In the genomic region with DNA sequence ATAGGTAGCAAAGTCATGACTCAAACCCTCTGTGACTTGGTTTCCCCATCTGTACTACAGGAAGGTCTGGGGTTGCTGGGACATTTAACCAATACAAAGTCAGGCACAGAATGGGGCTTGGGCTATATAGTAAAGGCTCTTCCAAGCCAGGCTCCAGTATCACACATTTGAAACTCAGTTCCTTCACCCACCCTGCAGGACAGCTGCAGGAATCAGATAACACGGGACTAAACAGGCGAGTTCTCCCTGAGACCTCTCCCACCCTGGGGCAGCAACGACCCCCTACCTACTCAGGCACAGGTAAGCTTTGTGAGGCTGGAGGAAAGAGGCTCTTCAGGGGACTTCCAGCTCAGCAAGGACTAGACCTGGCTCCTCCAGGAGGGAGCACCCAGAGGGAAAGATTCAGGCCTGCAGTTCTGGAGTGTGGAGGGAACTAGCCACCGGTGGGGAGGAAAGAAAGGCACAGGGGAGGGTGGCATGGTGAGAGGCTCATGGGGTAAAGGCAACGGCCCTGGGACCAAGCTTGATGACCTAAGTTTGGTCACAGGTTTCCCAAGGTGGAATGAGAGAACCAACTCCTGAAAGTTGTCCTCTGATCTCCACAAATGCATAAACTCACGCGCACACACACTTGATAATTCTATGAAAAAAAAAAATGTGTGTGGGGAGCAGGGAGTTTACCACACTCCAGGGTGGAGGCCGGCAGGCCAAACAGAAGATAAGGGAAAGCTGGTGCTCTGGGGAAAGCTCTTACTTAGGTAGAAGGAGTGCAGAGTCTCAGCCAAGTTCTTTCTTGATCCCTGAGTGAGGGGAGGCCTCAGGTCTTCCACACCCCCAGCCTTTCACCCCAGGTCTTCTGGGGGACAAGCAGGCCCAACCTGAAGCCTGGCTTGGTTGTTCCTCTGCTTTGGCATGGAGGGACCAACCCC, we compare ENCODE assay signal across 10 mouse cellular contexts. TPM values are rescaled to one million over a fixed set of nuclear protein-coding genes. Genes with fewer than 3 reads are reported as not detected.
DNase-seq lines count a peak whose midpoint lies in the region; ATAC-seq and TF ChIP-seq lines count a peak whose summit lies in the region.
"Had no signal": no experiment of that assay in that cellular context is flagged by ENCODE, and none has a peak within 500 bp of the region (broad histone marks: within the 10 kb centered on the region; RNA-seq: fewer than 3 reads in every experiment).

No protein-coding gene starts in this region.

- H3K9ac ChIP-seq in heart, embryonic 15.5 days: no peak overlapping the region
- H3K9ac ChIP-seq in heart, adult 2 months (ENCODE audit: low read depth, low read length): no peak overlapping the region
- peak overlapping the region; percentile 46; the same call in 1 of the 2 replicates for H3K9ac ChIP-seq in embryonic facial prominence, embryonic 13.5 days
- peak overlapping the region; percentile 92 for H3K9ac ChIP-seq in liver, embryonic 11.5 days (ENCODE audit: low read depth, low read length)
- H3K9ac ChIP-seq in neural tube, embryonic 15.5 days (replicated peaks): no peak overlapping the region

- TF ChIP-seq CTCF in heart, adult 2 months (IDR thresholded peaks at IDR 0.05): no peak

- DNase-seq in heart, adult 2 months: no peak
- DNase-seq in liver, embryonic 11.5 days (ENCODE audit: low spot score): no peak
- no peak for DNase-seq in embryo, embryonic 10.5 days (ENCODE audit: low spot score)
- no peak for DNase-seq in left cerebral cortex, adult 8-10 months (ENCODE audit: low spot score in 2 of 2)
- DNase-seq in left cerebral cortex, postnatal 4 days: no peak
- DNase-seq: thymus, adult 18-20 months had no signal

- peaks cover 21% of the 10 kb centered on the region for H3K4me1 ChIP-seq in heart, embryonic 15.5 days (replicated peaks)
- H3K4me1 ChIP-seq in heart, adult 2 months (ENCODE audit: control insufficient read depth, insufficient read depth, low read length): peaks cover 3% of the 10 kb centered on the region; the same call in 1 of the 2 replicates
- peaks cover 18% of the 10 kb centered on the region for H3K4me1 ChIP-seq in embryonic facial prominence, embryonic 13.5 days
- peaks cover 40% of the 10 kb centered on the region for H3K4me1 ChIP-seq in liver, embryonic 11.5 days (replicated peaks; ENCODE audit: control insufficient read depth, insufficient read depth, low read length)
- peaks cover 40% of the 10 kb centered on the region for H3K4me1 ChIP-seq in neural tube, embryonic 15.5 days

- TF ChIP-seq POLR2A in heart, adult 2 months (IDR thresholded peaks at IDR 0.05; ENCODE audit: insufficient read depth, low read depth, low read length): no peak

- no peak for ATAC-seq in heart, embryonic 15.5 days (replicated peaks; ENCODE audit: insufficient number of reproducible peaks, insufficient read depth, low FRiP score, low read depth)
- no peak for ATAC-seq in embryonic facial prominence, embryonic 13.5 days (ENCODE audit: insufficient number of reproducible peaks, insufficient read depth, low FRiP score, low TSS enrichment, low read depth)
- peak; percentile 78 for ATAC-seq in liver, embryonic 11.5 days (replicated peaks; ENCODE audit: low FRiP score)
- no peak for ATAC-seq in neural tube, embryonic 15.5 days (ENCODE audit: low FRiP score)

- intact Hi-C loops in heart, adult 2 months (cut with DNase I): no loop called here
- intact Hi-C loops in left cerebral cortex, postnatal 4 days (cut with DNase I): no loop called here

- no peaks in the 10 kb centered on the region for H3K79me2 ChIP-seq in heart, adult 2 months (replicated peaks; ENCODE audit: control insufficient read depth, insufficient read depth, low read length)

- 0 out of 2 replicates have a peak, but pooled peaks cover 1% of the 10 kb centered on the region for H3K36me3 ChIP-seq in heart, embryonic 15.5 days
- no peaks in the 10 kb centered on the region for H3K36me3 ChIP-seq in heart, adult 2 months (ENCODE audit: control insufficient read depth, insufficient read depth, low read length)
- peaks cover 12% of the 10 kb centered on the region for H3K36me3 ChIP-seq in embryonic facial prominence, embryonic 13.5 days
- H3K36me3 ChIP-seq in liver, embryonic 11.5 days (ENCODE audit: control insufficient read depth, insufficient read depth, low read length): peaks cover 18% of the 10 kb centered on the region
- peaks cover 11% of the 10 kb centered on the region for H3K36me3 ChIP-seq in neural tube, embryonic 15.5 days

- H3K27ac ChIP-seq in heart, embryonic 15.5 days: no peak overlapping the region
- H3K27ac ChIP-seq in heart, adult 2 months: no peak overlapping the region
- no peak overlapping the region for H3K27ac ChIP-seq in embryonic facial prominence, embryonic 13.5 days
- peak overlapping the region; percentile 93 for H3K27ac ChIP-seq in liver, embryonic 11.5 days (ENCODE audit: low read depth, low read length)
- H3K27ac ChIP-seq in neural tube, embryonic 15.5 days (replicated peaks): no peak overlapping the region

- no peaks in the 10 kb centered on the region for H3K9me3 ChIP-seq in heart, embryonic 15.5 days (replicated peaks)
- H3K9me3 ChIP-seq in embryonic facial prominence, embryonic 13.5 days: no peaks in the 10 kb centered on the region
- no peaks in the 10 kb centered on the region for H3K9me3 ChIP-seq in liver, embryonic 11.5 days (ENCODE audit: control insufficient read depth, low read length)
- no peaks in the 10 kb centered on the region for H3K9me3 ChIP-seq in neural tube, embryonic 15.5 days (replicated peaks)

- H3K4me2 ChIP-seq in heart, embryonic 15.5 days: peak overlapping the region; percentile 73; the same call in 1 of the 2 replicates
- peak overlapping the region; percentile 87; the same call in 1 of the 2 replicates for H3K4me2 ChIP-seq in embryonic facial prominence, embryonic 13.5 days
- H3K4me2 ChIP-seq in liver, embryonic 11.5 days: peak overlapping the region; percentile 93
- H3K4me2 ChIP-seq in neural tube, embryonic 15.5 days: peak overlapping the region; percentile 89; the same call in 1 of the 2 replicates

- WGBS in heart, embryonic 15.5 days: 53% methylated on average over 8 of the region's 8 CpGs
- WGBS in heart, adult 2 months: 65% methylated on average over 8 of the region's 8 CpGs
- WGBS in embryonic facial prominence, embryonic 13.5 days: 74% methylated on average over 8 of the region's 8 CpGs
- WGBS in liver, embryonic 11.5 days: 31% methylated on average over 8 of the region's 8 CpGs
- 84% methylated on average over 8 of the region's 8 CpGs for WGBS in neural tube, embryonic 15.5 days

- TF ChIP-seq EP300 in heart, adult 2 months (IDR thresholded peaks at IDR 0.05; ENCODE audit: insufficient read depth, low read depth, low read length): no peak

- no peak overlapping the region for H3K4me3 ChIP-seq in heart, embryonic 15.5 days
- H3K4me3 ChIP-seq in heart, adult 2 months: no peak overlapping the region
- H3K4me3 ChIP-seq in embryonic facial prominence, embryonic 13.5 days: no peak overlapping the region
- peak overlapping the region; percentile 90 for H3K4me3 ChIP-seq in liver, embryonic 11.5 days (ENCODE audit: low read depth, low read length)
- H3K4me3 ChIP-seq in neural tube, embryonic 15.5 days (replicated peaks): no peak overlapping the region

- no peaks in the 10 kb centered on the region for H3K27me3 ChIP-seq in heart, embryonic 15.5 days
- no peaks in the 10 kb centered on the region for H3K27me3 ChIP-seq in heart, adult 2 months (ENCODE audit: control insufficient read depth, insufficient read depth, low read length)
- H3K27me3 ChIP-seq in embryonic facial prominence, embryonic 13.5 days: no peaks in the 10 kb centered on the region
- H3K27me3 ChIP-seq in liver, embryonic 11.5 days (replicated peaks; ENCODE audit: control insufficient read depth, insufficient read depth, low read length): no peaks in the 10 kb centered on the region
- H3K27me3 ChIP-seq in neural tube, embryonic 15.5 days (replicated peaks): no peaks in the 10 kb centered on the region
- H3K27me3 ChIP-seq: CH12.LX had no signal

RNA-seq across cellular contexts. Expression of a gene that starts 2.4 kb away (rescaled TPM):
- 14.4 and 22.6 TPM in 2 replicates for polyA plus RNA-seq in heart, embryonic 15.5 days (2015; fragmentation: Nextera tagmentation; extraction: Ambion mirVana)
- 1 to 10 TPM; 4.5 to 5.5 TPM for total RNA-seq in heart, adult 2 months (2021)
- polyA plus RNA-seq in heart, adult 2 months (2012; rRNA removed): 9.9 and 10.6 TPM in 2 replicates
- polyA plus RNA-seq in embryonic facial prominence, embryonic 13.5 days (2015; fragmentation: Nextera tagmentation; extraction: Ambion mirVana): 40.1 and 41.3 TPM in 2 replicates
- polyA plus RNA-seq in liver, embryonic 11.5 days (2014; fragmentation: Nextera tagmentation; extraction: Ambion mirVana): 81.4 and 87.1 TPM in 2 replicates
- polyA plus RNA-seq in neural tube, embryonic 15.5 days (2015; fragmentation: Nextera tagmentation; extraction: Ambion mirVana): 37.3 and 42.0 TPM in 2 replicates
- total RNA-seq in left cerebral cortex, adult 8-10 months (2022): 10 to 100 TPM in 1 of 4 experiments, 1 to 10 TPM in 3; 9.3 to 10.6 (median 10.0) TPM
- total RNA-seq in left cerebral cortex, postnatal 4 days (2021): 10 to 100 TPM; 28.4 to 30.8 TPM

RNA-seq across cellular contexts. Expression of a gene that starts 28.9 kb away (rescaled TPM):
- 25.8 and 30.5 TPM in 2 replicates for polyA plus RNA-seq in heart, embryonic 15.5 days (2015; fragmentation: Nextera tagmentation; extraction: Ambion mirVana)
- 10 to 100 TPM; 38.7 to 40.8 TPM for total RNA-seq in heart, adult 2 months (2021)
- polyA plus RNA-seq in heart, adult 2 months (2012; rRNA removed): 32.2 and 41.4 TPM in 2 replicates
- 39.2 and 41.8 TPM in 2 replicates for polyA plus RNA-seq in embryonic facial prominence, embryonic 13.5 days (2015; fragmentation: Nextera tagmentation; extraction: Ambion mirVana)
- polyA plus RNA-seq in liver, embryonic 11.5 days (2014; fragmentation: Nextera tagmentation; extraction: Ambion mirVana): 38.6 and 39.3 TPM in 2 replicates
- 31.4 and 36.6 TPM in 2 replicates for polyA plus RNA-seq in neural tube, embryonic 15.5 days (2015; fragmentation: Nextera tagmentation; extraction: Ambion mirVana)
- total RNA-seq in left cerebral cortex, adult 8-10 months (2022): 10 to 100 TPM; 21.5 to 30.0 (median 28.1) TPM
- 10 to 100 TPM; 31.1 to 34.7 TPM for total RNA-seq in left cerebral cortex, postnatal 4 days (2021)

RNA-seq across cellular contexts. Expression of a gene that starts 29.1 kb away (rescaled TPM):
- polyA plus RNA-seq in heart, embryonic 15.5 days (2015; fragmentation: Nextera tagmentation; extraction: Ambion mirVana): 149 and 164 TPM in 2 replicates
- 10 to 100 TPM; 61.2 to 61.8 TPM for total RNA-seq in heart, adult 2 months (2021)
- polyA plus RNA-seq in heart, adult 2 months (2012; rRNA removed): 101 and 154 TPM in 2 replicates
- polyA plus RNA-seq in embryonic facial prominence, embryonic 13.5 days (2015; fragmentation: Nextera tagmentation; extraction: Ambion mirVana): 38.1 and 44.5 TPM in 2 replicates
- 144 and 150 TPM in 2 replicates for polyA plus RNA-seq in liver, embryonic 11.5 days (2014; fragmentation: Nextera tagmentation; extraction: Ambion mirVana)
- 9.6 and 30.0 TPM in 2 replicates for polyA plus RNA-seq in neural tube, embryonic 15.5 days (2015; fragmentation: Nextera tagmentation; extraction: Ambion mirVana)
- 10 to 100 TPM in 3 of 4 experiments, 1 to 10 TPM in 1; 8.7 to 12.8 (median 10.5) TPM for total RNA-seq in left cerebral cortex, adult 8-10 months (2022)
- total RNA-seq in left cerebral cortex, postnatal 4 days (2021): 1 to 10 TPM; 2.9 to 3.8 TPM

Comparison
In these comparisons a context has a peak if more than half of its experiments do, and no peak if none do; other contexts are left out.
1. H3K9ac ChIP-seq: peak in embryonic facial prominence, embryonic 13.5 days (single experiment) and liver, embryonic 11.5 days (single experiment); none in heart, embryonic 15.5 days (single experiment), heart, adult 2 months (single experiment) and neural tube, embryonic 15.5 days (single experiment).
2. Peak in every context shown above with its lines, with median percentiles within 50 percentile points of each other: H3K4me2 ChIP-seq.